Mouse (Mus musculus) hindbrain, postnatal 0 days (tissue): Measurements from ENCODE around the gene Bnip3. TPM values are rescaled to one million over a fixed set of nuclear protein-coding genes. Genes with fewer than 3 reads are reported as not detected.

ENCODE experiments used
- ATAC-seq: fragments of 200-750 bp; cut with Nextera tagmentation; 2 replicates; pipeline ENCODE4 v1.8.0; 2017; ENCODE audit warnings: mild to moderate bottlenecking, moderate TSS enrichment, moderate library complexity
- DNase-seq: peaks from one replicate; pipeline ENCODE4 v3.0.0-alpha.2; 2015; ENCODE audit warnings: low spot score
- H3K27ac ChIP-seq: fragments of 300-500 bp; sonication (generic); 2 replicates; pipeline ENCODE4 v1.5.1; 2014; ENCODE audit warnings: mild to moderate bottlenecking
- H3K27me3 ChIP-seq: fragments of 300-500 bp; sonication (generic); 2 replicates; pipeline ENCODE4 v1.6.1; 2014; ENCODE audit warnings: low read length, mixed read lengths; ENCODE audit not compliant: insufficient read depth
- H3K36me3 ChIP-seq: fragments of 300-500 bp; sonication (generic); 2 replicates; pipeline ENCODE4 v1.6.1; 2014; ENCODE audit warnings: low read length, mixed read lengths; ENCODE audit not compliant: insufficient read depth
- H3K4me1 ChIP-seq: fragments of 300-500 bp; sonication (generic); 2 replicates; pipeline ENCODE4 v1.6.1; 2014; ENCODE audit warnings: antibody characterized with exemption, low read length, mixed read lengths; ENCODE audit not compliant: insufficient read depth
- H3K4me2 ChIP-seq: fragments of 300-500 bp; sonication (generic); 2 replicates; pipeline ENCODE4 v1.6.1; 2014; ENCODE audit warnings: low read depth, mild to moderate bottlenecking, low read length, moderate library complexity, mixed read lengths
- H3K4me3 ChIP-seq: fragments of 300-500 bp; sonication (generic); 2 replicates; pipeline ENCODE4 v1.5.1; 2014; ENCODE audit warnings: low read length
- H3K9ac ChIP-seq: fragments of 300-500 bp; sonication (generic); replicated peaks from 2 replicates; pipeline ENCODE4 v1.6.1; 2014; ENCODE audit warnings: mild to moderate bottlenecking, low read length, moderate library complexity, mixed read lengths
- H3K9me3 ChIP-seq: fragments of 300-500 bp; sonication (generic); 2 replicates; pipeline ENCODE4 v1.6.1; 2016; ENCODE audit warnings: low read length, mixed read lengths
- CTCF ChIP-seq: IDR thresholded peaks from 2 replicates; pipeline ENCODE4 v1.5.1; 2016; ENCODE audit warnings: antibody characterized with exemption, control low read depth, low read depth
- WGBS: fragments of 180-500 bp; shearing (Covaris S2); extraction: QIAGEN DNeasy Blood & Tissue Kit; methylation state at CpG from one replicate; pipeline ENCODE4 v1.1.7; 2014; 5-methylcytosine and 5-hydroxymethylcytosine counted together
- polyA plus RNA-seq: library from polyadenylated mRNA; unstranded; fragments of >200 nt; fragmentation: Nextera tagmentation; extraction: Ambion mirVana; gene quantifications from 2 replicates; pipeline ENCODE4 v1.2.1, GENCODE M21; 2015
- total RNA-seq: library from RNA; depleted of rRNA; stranded (reverse); fragments of >200 nt; gene quantifications from 2 replicates; pipeline ENCODE4 v1.2.3, GENCODE M21; 2014

Gene Bnip3
- total and polyA plus RNA-seq, 2 experiments from 2014 or later: 162 to 170 TPM

- TF ChIP-seq CTCF: peak; percentile 45
- Histone ChIP-seq H3K4me3 (no peak overlapping the region), H3K27ac (no peak overlapping the region), H3K36me3 (no peaks in the 10 kb centered on the region), H3K4me1 (no peaks in the 10 kb centered on the region; the same call in 1 of the 2 replicates), H3K9ac (no peak overlapping the region), H3K4me2 (no peak overlapping the region), H3K27me3 (no peaks in the 10 kb centered on the region), H3K9me3 (no peaks in the 10 kb centered on the region)
- DNase-seq: peak; percentile 44
- WGBS: 9% methylated on average over 3 of the region's 3 CpGs
- no peak for ATAC-seq
These were observed 14.6 kb upstream of the Bnip3 start for GRCm38 (mm10) chr7:138923756-138924425.

- Histone ChIP-seq H3K27ac (no peak overlapping the region), H3K9ac (no peak overlapping the region), H3K4me1 (no peaks in the 10 kb centered on the region; the same call in 1 of the 2 replicates), H3K4me2 (no peak overlapping the region), H3K4me3 (no peak overlapping the region), H3K36me3 (no peaks in the 10 kb centered on the region), H3K9me3 (no peaks in the 10 kb centered on the region), H3K27me3 (no peaks in the 10 kb centered on the region)
- DNase-seq: no peak
- WGBS: 93% methylated on average over 8 of the region's 8 CpGs
- ATAC-seq: no peak
- no peak for TF ChIP-seq CTCF
These were observed 12.3 kb upstream of the Bnip3 start for GRCm38 (mm10) chr7:138921611-138922010.

- H3K36me3 ChIP-seq: no peaks in the 10 kb centered on the region
- ATAC-seq: peak; percentile 58
- H3K4me3 ChIP-seq: peak overlapping the region; percentile 28
- 5% methylated on average over 26 of the region's 26 CpGs for WGBS
- no peaks in the 10 kb centered on the region for H3K9me3 ChIP-seq
- peak overlapping the region; percentile 66 for H3K4me2 ChIP-seq
- H3K4me1 ChIP-seq: no peaks in the 10 kb centered on the region; the same call in 1 of the 2 replicates
- no peaks in the 10 kb centered on the region for H3K27me3 ChIP-seq
- H3K9ac ChIP-seq: 0 out of 2 replicates have a peak overlapping the region, but pooled peaks have one; percentile 25
- peak overlapping the region; percentile 49; the same call in 1 of the 2 replicates for H3K27ac ChIP-seq
- DNase-seq: peak; percentile 48
- peak; percentile 47 for TF ChIP-seq CTCF
These were observed 10.0 kb upstream of the Bnip3 start for GRCm38 (mm10) chr7:138919156-138919944.

- Histone ChIP-seq H3K9ac (no peak overlapping the region), H3K36me3 (no peaks in the 10 kb centered on the region), H3K4me3 (no peak overlapping the region), H3K27ac (no peak overlapping the region), H3K9me3 (no peaks in the 10 kb centered on the region), H3K4me1 (peaks cover 6% of the 10 kb centered on the region; the same call in 1 of the 2 replicates), H3K4me2 (no peak overlapping the region), H3K27me3 (no peaks in the 10 kb centered on the region)
- 81% methylated on average over 3 of the region's 3 CpGs for WGBS
- no peak for TF ChIP-seq CTCF
- DNase-seq (no peak), ATAC-seq (no peak)
These were observed 4.3 kb upstream of the Bnip3 start for GRCm38 (mm10) chr7:138913616-138914015.

- peak overlapping the region; percentile 46 for H3K27ac ChIP-seq
- no peak for ATAC-seq
These were observed 859 bp upstream of the Bnip3 start for GRCm38 (mm10) chr7:138910193-138910562.

GRCm38 (mm10) chr7:138908768-138909276, 497 bp downstream of the Bnip3 start:
- Histone ChIP-seq H3K27me3 (no peaks in the 10 kb centered on the region), H3K4me3 (peak overlapping the region; percentile 75), H3K9ac (peak overlapping the region; percentile 77), H3K36me3 (no peaks in the 10 kb centered on the region), H3K27ac (peak overlapping the region; percentile 68; the same call in 1 of the 2 replicates), H3K4me2 (peak overlapping the region; percentile 60), H3K9me3 (no peaks in the 10 kb centered on the region), H3K4me1 (peaks cover 21% of the 10 kb centered on the region)
- no peak for ATAC-seq
- peak; percentile 7 for DNase-seq
- TF ChIP-seq CTCF: no peak
- 5% methylated on average over 10 of the region's 10 CpGs for WGBS

More at GRCm38 (mm10) chr7:138910193-138910562, 859 bp upstream of the Bnip3 start:
- H3K9ac ChIP-seq: peak overlapping the region; percentile 77; the same call in 1 of the 2 replicates
- no peaks in the 10 kb centered on the region for H3K36me3 ChIP-seq
- H3K4me1 ChIP-seq: peaks cover 21% of the 10 kb centered on the region
- peak overlapping the region; percentile 75 for H3K4me3 ChIP-seq
- H3K27me3 ChIP-seq: no peaks in the 10 kb centered on the region
- DNase-seq: no peak
- no peaks in the 10 kb centered on the region for H3K9me3 ChIP-seq
- WGBS: 25% methylated on average over 7 of the region's 7 CpGs
- H3K4me2 ChIP-seq: peak overlapping the region; percentile 60
- no peak for TF ChIP-seq CTCF
